Mouse (Mus musculus) liver, embryonic 14 days (tissue): ENCODE measurements around the gene Tlr8. TPM values are rescaled to one million over a fixed set of nuclear protein-coding genes. Genes with fewer than 3 reads are reported as not detected.

Source experiments
- polyA plus RNA-seq: library from polyadenylated mRNA; depleted of rRNA; stranded (reverse); fragments of >200 nt; gene quantifications from 2 replicates; pipeline ENCODE4 v1.2.3, GENCODE M21; 2012; rRNA removed

Tlr8 gene
- 0.63 and 0.69 TPM in 2 replicates for polyA plus RNA-seq

DNA sequence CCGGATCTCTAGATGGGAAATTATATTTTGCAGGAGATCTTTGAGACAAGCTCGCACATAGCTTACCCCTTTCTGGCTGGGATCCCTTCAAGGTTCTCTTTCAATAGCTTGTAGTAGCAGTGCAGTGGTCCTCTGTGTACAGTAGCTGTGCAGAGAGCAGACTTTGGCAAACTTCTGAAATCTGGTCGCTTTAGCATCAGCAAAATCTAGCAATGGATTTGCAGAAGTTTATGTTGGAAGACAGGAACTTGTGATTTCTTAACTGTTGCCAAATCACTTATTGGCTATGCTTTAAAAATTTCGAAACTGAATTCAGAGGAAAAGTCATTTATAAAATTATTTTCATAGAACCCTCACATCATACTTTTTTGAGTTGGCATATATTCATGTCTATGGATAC is at the start of gene Tlr8:
Gene Tlr8 (minus strand): TSS at position 244 of the 400 bp plus-strand sequence.

DNA sequence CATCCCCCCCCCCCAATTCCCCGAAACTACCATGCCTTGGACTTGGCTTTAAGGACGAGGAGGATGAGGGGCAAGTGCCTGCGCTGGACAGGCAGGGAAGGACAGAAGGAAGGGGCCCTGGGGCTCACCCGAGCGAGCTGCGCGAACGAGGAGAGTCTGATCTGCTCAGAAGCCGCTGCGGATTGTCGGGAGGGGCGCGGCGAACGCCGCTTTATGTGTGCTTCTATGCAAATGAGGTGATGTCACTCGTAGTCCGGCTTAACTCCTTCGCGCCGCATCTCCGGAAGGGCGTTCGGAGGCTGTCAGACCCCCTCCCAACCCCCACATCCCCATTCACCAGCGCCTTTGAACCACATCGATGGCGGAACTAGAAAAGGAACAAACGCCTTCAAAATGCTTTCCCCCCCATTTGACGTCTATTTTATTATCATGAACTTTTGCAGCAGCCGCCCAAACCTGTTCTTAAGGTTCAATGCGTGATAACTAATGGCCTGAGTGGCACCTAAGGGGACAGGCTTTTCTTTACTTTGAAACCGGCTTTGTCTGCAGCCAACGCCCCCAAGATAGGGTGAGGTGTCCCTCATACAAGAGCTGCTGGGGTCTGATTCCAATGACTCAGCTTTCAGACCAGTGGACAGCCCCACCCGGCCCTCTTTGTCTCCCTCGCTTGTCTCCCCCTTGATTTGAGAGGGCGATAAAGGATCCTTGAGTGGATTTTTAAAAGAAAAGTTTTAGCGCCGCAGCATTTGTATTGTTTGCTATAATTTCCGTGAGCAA is 55.0 kb downstream of the Tlr8 start, which contains the start of gene Tmsb4x:
Gene Tmsb4x (minus strand): TSS at position 338 of the 777 bp plus-strand sequence.

Other genes starting within 250 kb of the Tlr8 start
- 659 and 732 TPM in 2 replicates for gene Tmsb4x, start 55.0 kb downstream of the Tlr8 start, polyA plus RNA-seq
- 0.50 and 0.60 TPM in 2 replicates for gene Tlr7, start 66.2 kb upstream of the Tlr8 start, polyA plus RNA-seq
- gene Prps2, start 118.4 kb upstream of the Tlr8 start, polyA plus RNA-seq = 5.9 and 7.1 TPM in 2 replicates